Mouse (Mus musculus): Measurements from ENCODE around the gene N4bp1. TPM values are rescaled to one million over a fixed set of nuclear protein-coding genes. Genes with fewer than 3 reads are reported as not detected.
A peak's percentile ranks its signal among the peaks of the same experiment; 100 is the strongest.

N4bp1 gene
- total RNA-seq, 2 experiments from 2014 or later, result 39.8 to 42.2 TPM

DNA sequence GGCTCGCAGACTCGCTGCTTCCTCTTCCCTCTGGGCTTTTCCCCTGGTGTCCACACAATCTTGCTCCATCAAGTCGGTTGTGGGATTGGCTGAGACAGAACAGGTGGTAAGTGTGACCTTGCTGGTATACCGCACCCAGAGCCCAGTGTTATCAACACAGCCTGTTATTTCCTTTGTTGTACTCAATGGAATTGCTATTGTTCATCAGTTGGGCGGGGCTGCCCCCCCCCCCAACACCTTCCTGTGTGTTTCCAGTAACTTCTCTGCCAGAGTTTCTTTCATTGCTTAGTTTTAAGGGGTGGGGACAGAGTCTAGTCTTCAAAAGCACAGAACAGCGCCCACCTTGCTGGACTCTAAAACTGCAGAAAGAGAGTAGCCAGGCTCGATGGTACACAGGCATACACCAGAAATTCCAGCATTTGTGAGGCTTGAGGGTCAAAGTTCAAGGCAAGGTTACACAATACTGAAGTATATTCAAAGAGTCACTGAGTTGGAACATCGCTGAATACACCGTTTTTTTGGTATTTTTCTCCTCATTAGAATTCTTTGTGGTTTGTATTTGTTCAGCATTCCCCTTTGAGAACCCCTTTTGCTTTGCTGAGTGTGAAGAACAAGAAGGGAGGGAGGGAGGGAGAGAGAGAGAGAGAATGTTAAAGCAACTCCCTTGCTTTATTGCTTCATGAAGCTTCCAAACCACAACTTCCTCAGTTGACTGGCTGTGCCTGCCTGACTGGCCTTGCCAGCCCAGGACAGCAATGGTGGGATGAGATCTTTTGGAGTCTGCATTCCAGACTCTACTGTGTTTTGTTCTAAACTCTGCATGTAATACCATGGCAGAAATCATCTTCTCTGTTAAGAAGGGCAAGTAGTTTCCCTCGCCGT lies 3.2 kb upstream of the N4bp1 start:
- no peak overlapping the region for H3K4me3 ChIP-seq
- DNase-seq (ENCODE audit: low spot score in 2 of 2), result no peak
- H3K27ac ChIP-seq, result peak overlapping the region; percentile 14; the same call in 1 of the 2 replicates
- peak; percentile 48 for TF ChIP-seq CTCF (conservative IDR thresholded peaks at IDR 0.05)

GRCm38 (mm10) chr8:86884067-86884466 lies 991 bp downstream of the N4bp1 start:
- no peak for TF ChIP-seq CTCF (conservative IDR thresholded peaks at IDR 0.05)
- peak in 1 of 2 experiments; percentile 21 for DNase-seq (ENCODE audit: low spot score in 2 of 2)
- Histone ChIP-seq H3K4me3 (peak overlapping the region; percentile 90), H3K27ac (peak overlapping the region; percentile 96)

GRCm38 (mm10) chr8:86882568-86883478 lies 2.2 kb downstream of the N4bp1 start:
- DNase-seq (ENCODE audit: low spot score in 2 of 2), result no peak
- no peak for TF ChIP-seq CTCF (conservative IDR thresholded peaks at IDR 0.05)
- peak overlapping the region; percentile 90 for H3K4me3 ChIP-seq
- H3K27ac ChIP-seq, result peak overlapping the region; percentile 19; the same call in 1 of the 2 replicates

GRCm38 (mm10) chr8:86881951-86882350 lies 3.1 kb downstream of the N4bp1 start:
- Histone ChIP-seq H3K27ac (no peak overlapping the region), H3K4me3 (no peak overlapping the region)
- DNase-seq (ENCODE audit: low spot score in 2 of 2), result no peak
- TF ChIP-seq CTCF (conservative IDR thresholded peaks at IDR 0.05), result no peak

- Histone ChIP-seq H3K4me3 (no peak overlapping the region), H3K27ac (no peak overlapping the region)
- TF ChIP-seq CTCF (conservative IDR thresholded peaks at IDR 0.05), result no peak
- no peak for DNase-seq (ENCODE audit: low spot score in 2 of 2)
Measured at GRCm38 (mm10) chr8:86881068-86881609, 3.9 kb downstream of the N4bp1 start.

- no peak for TF ChIP-seq CTCF (conservative IDR thresholded peaks at IDR 0.05)
- Histone ChIP-seq H3K4me3 (no peak overlapping the region), H3K27ac (no peak overlapping the region)
- no peak for DNase-seq (ENCODE audit: low spot score in 2 of 2)
Measured at GRCm38 (mm10) chr8:86876831-86877230, 8.2 kb downstream of the N4bp1 start.

- TF ChIP-seq CTCF (conservative IDR thresholded peaks at IDR 0.05), result no peak
- Histone ChIP-seq H3K4me3 (no peak overlapping the region), H3K27ac (peak overlapping the region; percentile 40)
- DNase-seq (ENCODE audit: low spot score in 2 of 2), result no peak
Measured at GRCm38 (mm10) chr8:86874055-86874454, 11.0 kb downstream of the N4bp1 start.

GRCm38 (mm10) chr8:86873151-86873550 lies 11.9 kb downstream of the N4bp1 start:
- peak in 1 of 2 experiments; percentile 26 for DNase-seq (ENCODE audit: low spot score in 2 of 2)
- Histone ChIP-seq H3K27ac (no peak overlapping the region; the same call in 1 of the 2 replicates), H3K4me3 (no peak overlapping the region)
- no peak for TF ChIP-seq CTCF (conservative IDR thresholded peaks at IDR 0.05)

- H3K27ac ChIP-seq, result no peak overlapping the region; the same call in 1 of the 2 replicates
- no peak for DNase-seq (ENCODE audit: low spot score in 2 of 2)
- no peak overlapping the region for H3K4me3 ChIP-seq
- TF ChIP-seq CTCF (conservative IDR thresholded peaks at IDR 0.05), result no peak
Measured at GRCm38 (mm10) chr8:86872097-86872815, 12.8 kb downstream of the N4bp1 start.

GRCm38 (mm10) chr8:86871421-86871820 lies 13.6 kb downstream of the N4bp1 start:
- no peak for DNase-seq (ENCODE audit: low spot score in 2 of 2)
- no peak for TF ChIP-seq CTCF (conservative IDR thresholded peaks at IDR 0.05)
- no peak overlapping the region for H3K4me3 ChIP-seq
- H3K27ac ChIP-seq, result no peak overlapping the region

- no peak for DNase-seq (ENCODE audit: low spot score in 2 of 2)
- no peak overlapping the region for H3K4me3 ChIP-seq
- no peak overlapping the region for H3K27ac ChIP-seq
- no peak for TF ChIP-seq CTCF (conservative IDR thresholded peaks at IDR 0.05)
Measured at GRCm38 (mm10) chr8:86870771-86871170, 14.3 kb downstream of the N4bp1 start.

- no peak overlapping the region for H3K27ac ChIP-seq
- no peak for TF ChIP-seq CTCF (conservative IDR thresholded peaks at IDR 0.05)
- H3K4me3 ChIP-seq, result no peak overlapping the region
- no peak for DNase-seq (ENCODE audit: low spot score in 2 of 2)
Measured at GRCm38 (mm10) chr8:86868041-86868440, 17.0 kb downstream of the N4bp1 start.
